Mouse (Mus musculus): ENCODE data around the gene Usp6nl. TPM values are rescaled to one million over a fixed set of nuclear protein-coding genes. Genes with fewer than 3 reads are reported as not detected.

Usp6nl gene
- polyA plus RNA-seq (2015; fragmentation: Nextera tagmentation; extraction: Ambion mirVana) = 9.4 TPM in 2 replicates

DNA sequence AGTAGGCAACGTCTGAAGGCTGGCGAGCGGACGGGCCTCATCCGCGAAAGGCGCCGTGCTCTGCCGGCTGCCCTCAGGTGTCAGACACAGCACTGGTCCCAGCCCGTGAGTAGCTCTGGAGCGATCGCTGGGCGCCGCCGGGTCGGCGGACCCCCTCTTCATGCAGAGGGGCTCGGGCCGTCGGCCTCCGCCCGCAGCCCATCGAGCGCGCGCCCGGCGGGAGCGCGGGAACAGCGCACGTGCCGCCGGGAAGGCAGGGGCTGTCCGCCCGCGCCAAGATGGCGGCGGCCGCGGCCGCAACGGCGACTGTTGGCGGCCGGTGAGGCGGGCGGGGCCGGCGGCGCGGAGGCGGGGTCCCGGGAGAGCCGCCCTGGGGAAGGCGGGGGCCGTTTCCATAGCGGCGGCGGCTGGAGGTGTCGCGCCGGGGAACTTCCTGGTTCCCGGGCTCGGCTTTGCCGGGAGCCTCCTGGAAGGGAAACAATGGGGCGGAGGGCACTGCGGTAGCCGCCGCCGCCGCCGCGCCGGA lies at the start of gene Usp6nl:
Gene Usp6nl (plus strand): TSS at position 292 of the 526 bp plus-strand sequence.
- Histone ChIP-seq H3K9ac (peak within 1 kb of the TSS; percentile 90), H3K9me3 (replicated peaks) (no peaks in the 10 kb centered on the region), H3K4me3 (replicated peaks) (peak within 1 kb of the TSS; percentile 96), H3K36me3 (no peaks in the 10 kb centered on the region), H3K27me3 (no peaks in the 10 kb centered on the region), H3K27ac (peak within 1 kb of the TSS; percentile 99), H3K4me2 (peak within 1 kb of the TSS; percentile 78), H3K4me1 (peaks cover 25% of the 10 kb centered on the region)
- ATAC-seq (replicated peaks; ENCODE audit: low FRiP score) = peak; percentile 92
- WGBS = under 1% methylated on average over 75 of the region's 75 CpGs

DNA sequence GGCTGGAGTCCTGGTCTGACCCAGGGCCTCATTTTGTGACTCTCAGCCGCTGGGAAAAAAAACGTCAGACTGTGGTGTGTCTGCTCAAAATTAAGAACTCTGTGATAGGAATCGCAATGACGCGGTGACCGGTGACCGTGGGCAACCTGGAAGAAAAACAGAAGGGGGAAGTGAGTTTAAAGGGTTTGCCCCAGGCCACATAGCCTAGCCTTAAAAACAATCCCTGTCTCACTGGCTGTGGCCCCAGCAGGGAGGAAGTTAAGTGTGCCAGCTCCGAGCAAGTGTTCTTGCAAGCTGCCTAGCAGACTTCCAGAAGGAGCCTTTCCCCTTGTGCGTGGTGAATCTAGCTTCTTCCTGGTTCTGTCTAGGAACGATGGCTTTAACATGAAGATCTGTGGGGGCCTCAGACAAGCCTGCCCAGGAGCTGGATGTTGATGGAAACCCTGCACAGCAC lies 49.0 kb upstream of the Usp6nl start:
- Histone ChIP-seq H3K4me2 (peak overlapping the region; percentile 39), H3K36me3 (no peaks in the 10 kb centered on the region), H3K27ac (peak overlapping the region; percentile 79), H3K9ac (no peak overlapping the region), H3K27me3 (no peaks in the 10 kb centered on the region), H3K9me3 (replicated peaks) (no peaks in the 10 kb centered on the region), H3K4me1 (peaks cover 11% of the 10 kb centered on the region), H3K4me3 (replicated peaks) (no peak overlapping the region)
- 19% methylated on average over 10 of the region's 10 CpGs for WGBS
- no peak; the same call in 1 of the 2 replicates for ATAC-seq (replicated peaks; ENCODE audit: low FRiP score)

DNA sequence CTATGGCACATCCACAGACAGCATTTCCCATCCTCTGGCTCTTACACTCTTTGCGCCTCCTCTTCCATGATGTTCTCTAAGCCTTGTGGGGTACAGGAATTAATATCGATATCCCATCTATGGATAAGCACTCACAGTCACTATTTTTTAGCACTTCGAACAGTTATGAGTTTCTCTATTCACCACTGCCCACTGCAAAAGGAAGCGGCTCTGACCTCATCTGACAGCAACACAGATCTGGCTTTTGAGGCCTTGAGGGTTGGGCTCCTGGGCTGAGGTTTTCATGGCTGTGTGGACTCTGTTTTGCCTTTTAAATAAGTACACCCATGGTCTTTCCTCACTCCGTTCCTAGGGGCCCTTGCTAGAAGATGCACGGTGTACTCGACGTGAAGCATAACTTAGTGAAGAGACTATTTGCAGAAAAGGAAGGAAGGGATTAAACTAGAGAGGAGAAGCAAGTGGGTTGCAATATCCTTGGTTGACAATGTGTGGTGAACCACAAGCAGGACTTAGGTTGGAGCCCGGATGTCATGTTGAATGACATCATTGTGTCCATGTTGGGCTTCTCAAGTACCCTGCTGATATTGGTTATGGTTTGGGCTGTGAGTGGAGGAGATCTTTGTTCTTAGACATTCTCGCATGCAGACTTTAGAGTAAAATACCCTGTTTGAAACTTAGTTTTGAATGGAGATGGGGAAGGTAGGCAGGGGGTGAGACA lies 43.5 kb upstream of the Usp6nl start:
- WGBS = 81% methylated on average over 10 of the region's 10 CpGs
- Histone ChIP-seq H3K36me3 (no peaks in the 10 kb centered on the region), H3K9ac (no peak overlapping the region), H3K9me3 (replicated peaks) (no peaks in the 10 kb centered on the region), H3K4me1 (peaks cover 10% of the 10 kb centered on the region), H3K4me3 (replicated peaks) (no peak overlapping the region), H3K4me2 (no peak overlapping the region), H3K27ac (no peak overlapping the region), H3K27me3 (no peaks in the 10 kb centered on the region)
- ATAC-seq (replicated peaks; ENCODE audit: low FRiP score) = no peak

DNA sequence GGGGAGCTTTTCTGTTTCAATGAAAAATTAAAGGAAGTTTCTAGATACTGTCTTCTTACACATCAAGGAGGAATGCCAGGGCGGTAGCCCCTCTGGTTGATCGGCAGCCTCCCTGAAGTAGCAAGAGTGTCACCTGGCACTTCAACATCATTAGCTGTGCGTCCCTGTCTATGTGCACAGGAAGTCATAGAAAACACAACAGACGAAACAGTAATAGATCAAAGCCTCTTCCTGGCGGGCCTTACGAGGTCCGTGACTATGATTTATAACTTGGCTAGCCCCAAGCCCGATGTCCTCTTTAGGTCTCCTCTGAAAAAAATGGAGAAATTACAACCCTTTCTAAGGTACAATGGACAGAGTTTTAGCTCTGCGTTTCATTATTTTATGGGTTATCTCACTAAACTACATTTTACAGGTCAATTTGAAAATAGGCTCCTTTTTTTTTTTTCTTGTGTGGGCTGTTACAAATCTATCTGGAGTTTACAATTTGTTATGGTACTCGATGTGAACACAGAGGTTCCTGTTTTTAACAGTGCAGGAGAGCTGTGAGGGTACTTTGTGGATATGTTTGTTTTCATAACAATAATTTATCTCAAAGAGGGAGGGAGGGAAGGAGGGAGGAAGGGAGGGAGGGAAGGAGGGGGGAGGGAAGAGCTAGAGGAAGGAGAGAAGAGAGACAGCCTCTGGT lies 42.7 kb upstream of the Usp6nl start:
- Histone ChIP-seq H3K4me1 (peaks cover 7% of the 10 kb centered on the region), H3K4me3 (replicated peaks) (no peak overlapping the region), H3K4me2 (0 out of 2 replicates have a peak overlapping the region, but pooled peaks have one; percentile 15), H3K9me3 (replicated peaks) (no peaks in the 10 kb centered on the region), H3K27me3 (no peaks in the 10 kb centered on the region), H3K27ac (no peak overlapping the region), H3K9ac (no peak overlapping the region), H3K36me3 (no peaks in the 10 kb centered on the region)
- no peak for ATAC-seq (replicated peaks; ENCODE audit: low FRiP score)
- 10% methylated on average over 10 of the region's 10 CpGs for WGBS

DNA sequence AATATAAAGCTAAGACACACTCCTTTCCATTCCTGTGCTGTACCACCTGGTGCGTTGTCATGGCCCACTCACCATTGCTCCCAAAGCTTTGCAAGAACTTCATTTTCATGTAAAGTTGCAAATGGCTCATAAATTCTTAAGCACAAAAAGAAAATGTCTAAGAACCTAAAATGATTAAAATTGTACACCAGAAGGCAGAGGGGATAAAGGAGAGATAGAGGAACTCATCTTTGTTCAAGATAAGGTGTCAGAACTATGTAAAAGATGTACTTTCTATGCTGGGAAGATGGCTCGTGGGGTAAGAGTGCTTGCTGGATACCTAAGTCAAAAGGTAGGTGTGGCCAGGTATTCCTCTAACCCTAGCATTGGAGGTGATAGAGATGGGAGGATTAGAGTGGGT lies 38.9 kb upstream of the Usp6nl start:
- H3K27me3 ChIP-seq = no peaks in the 10 kb centered on the region
- H3K4me1 ChIP-seq = peaks cover 7% of the 10 kb centered on the region
- H3K4me2 ChIP-seq = no peak overlapping the region
- H3K27ac ChIP-seq = no peak overlapping the region
- 96% methylated on average over 2 of the region's 2 CpGs for WGBS
- H3K4me3 ChIP-seq (replicated peaks) = no peak overlapping the region
- ATAC-seq (replicated peaks; ENCODE audit: low FRiP score) = no peak
- H3K9ac ChIP-seq = no peak overlapping the region
- no peaks in the 10 kb centered on the region for H3K36me3 ChIP-seq
- no peaks in the 10 kb centered on the region for H3K9me3 ChIP-seq (replicated peaks)

DNA sequence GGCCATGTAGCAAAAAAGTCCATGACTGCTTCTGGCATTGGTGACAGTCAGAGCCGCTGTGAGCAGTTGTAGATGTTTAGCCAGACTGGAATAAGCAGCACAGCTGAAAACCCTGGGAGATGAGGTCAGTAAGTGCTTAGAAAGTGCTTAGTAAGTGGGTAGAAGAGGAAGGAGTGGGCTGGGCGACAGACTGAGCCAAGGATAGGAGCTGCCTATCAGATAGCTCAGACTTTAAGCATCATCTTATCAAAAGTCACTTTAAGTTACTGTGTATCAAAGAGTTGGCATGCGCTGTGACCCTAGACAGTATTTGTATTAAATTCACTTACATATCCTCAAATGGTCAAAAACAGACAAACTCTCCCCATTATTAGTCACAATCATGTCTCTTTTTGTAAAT lies 37.7 kb upstream of the Usp6nl start:
- Histone ChIP-seq H3K9ac (no peak overlapping the region), H3K4me3 (replicated peaks) (no peak overlapping the region), H3K9me3 (replicated peaks) (no peaks in the 10 kb centered on the region), H3K36me3 (no peaks in the 10 kb centered on the region), H3K4me2 (no peak overlapping the region), H3K4me1 (peaks cover 3% of the 10 kb centered on the region; the same call in 1 of the 2 replicates), H3K27ac (no peak overlapping the region), H3K27me3 (no peaks in the 10 kb centered on the region)
- 82% methylated on average over 3 of the region's 3 CpGs for WGBS
- ATAC-seq (replicated peaks; ENCODE audit: low FRiP score) = no peak

DNA sequence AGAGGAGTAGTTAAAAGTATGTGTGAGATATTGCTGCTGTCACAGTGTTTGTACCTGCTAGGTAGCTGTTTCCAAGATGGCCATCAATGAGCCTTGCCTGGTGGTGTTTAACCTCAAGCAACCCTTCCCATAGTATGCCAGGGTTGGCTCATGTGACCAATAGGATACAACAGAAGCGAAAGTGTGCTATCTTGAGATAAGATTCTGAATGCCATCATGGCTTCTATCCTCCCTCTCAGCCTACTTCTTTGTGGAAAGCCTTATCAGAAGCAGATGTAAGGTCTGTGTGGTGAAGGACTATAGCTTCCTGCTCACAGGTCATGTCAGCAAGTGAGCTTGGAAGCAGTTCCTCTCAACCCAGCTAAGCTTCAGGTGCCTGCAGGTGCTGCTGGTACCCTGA lies 36.7 kb upstream of the Usp6nl start:
- H3K27ac ChIP-seq = no peak overlapping the region
- ATAC-seq (replicated peaks; ENCODE audit: low FRiP score) = no peak
- no peak overlapping the region for H3K4me3 ChIP-seq (replicated peaks)
- 91% methylated on average over 1 of the region's 1 CpGs for WGBS
- H3K9ac ChIP-seq = no peak overlapping the region
- no peaks in the 10 kb centered on the region for H3K4me1 ChIP-seq
- H3K27me3 ChIP-seq = no peaks in the 10 kb centered on the region
- H3K36me3 ChIP-seq = no peaks in the 10 kb centered on the region
- H3K9me3 ChIP-seq (replicated peaks) = no peaks in the 10 kb centered on the region
- no peak overlapping the region for H3K4me2 ChIP-seq

DNA sequence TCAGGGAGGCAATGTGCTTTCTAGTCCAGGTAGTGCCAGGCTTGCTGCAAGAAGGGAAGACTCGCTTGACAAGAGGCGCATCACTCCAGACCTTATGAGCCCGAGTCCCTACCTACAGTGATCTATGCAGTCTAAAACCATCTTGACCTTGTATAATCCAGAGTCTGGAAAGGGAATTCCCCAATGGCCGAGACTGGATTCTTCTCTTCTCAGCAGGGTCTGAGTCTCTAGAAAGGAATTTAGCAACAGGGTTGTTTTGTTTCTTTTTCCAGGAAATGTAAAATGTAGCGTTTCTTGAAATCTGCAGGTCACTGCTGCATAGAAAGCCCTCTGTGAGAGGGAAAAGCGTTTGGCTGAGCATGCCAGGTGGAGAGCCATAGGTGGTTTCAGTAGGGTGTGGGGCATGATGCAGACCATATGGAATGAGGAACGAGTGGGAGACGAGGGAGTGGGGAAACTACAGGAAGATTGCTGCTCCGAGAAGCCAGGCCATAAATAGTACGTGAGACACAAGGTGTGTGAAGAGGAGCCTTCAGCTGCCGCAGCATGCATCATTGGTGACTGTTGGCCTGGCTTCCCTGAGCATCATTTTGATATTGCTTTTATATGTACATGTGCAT lies 28.5 kb upstream of the Usp6nl start:
- Histone ChIP-seq H3K4me3 (replicated peaks) (no peak overlapping the region), H3K9ac (no peak overlapping the region), H3K4me1 (no peaks in the 10 kb centered on the region), H3K4me2 (no peak overlapping the region), H3K36me3 (no peaks in the 10 kb centered on the region), H3K27me3 (no peaks in the 10 kb centered on the region), H3K9me3 (replicated peaks) (no peaks in the 10 kb centered on the region), H3K27ac (no peak overlapping the region)
- 66% methylated on average over 11 of the region's 11 CpGs for WGBS
- no peak for ATAC-seq (replicated peaks; ENCODE audit: low FRiP score)

DNA sequence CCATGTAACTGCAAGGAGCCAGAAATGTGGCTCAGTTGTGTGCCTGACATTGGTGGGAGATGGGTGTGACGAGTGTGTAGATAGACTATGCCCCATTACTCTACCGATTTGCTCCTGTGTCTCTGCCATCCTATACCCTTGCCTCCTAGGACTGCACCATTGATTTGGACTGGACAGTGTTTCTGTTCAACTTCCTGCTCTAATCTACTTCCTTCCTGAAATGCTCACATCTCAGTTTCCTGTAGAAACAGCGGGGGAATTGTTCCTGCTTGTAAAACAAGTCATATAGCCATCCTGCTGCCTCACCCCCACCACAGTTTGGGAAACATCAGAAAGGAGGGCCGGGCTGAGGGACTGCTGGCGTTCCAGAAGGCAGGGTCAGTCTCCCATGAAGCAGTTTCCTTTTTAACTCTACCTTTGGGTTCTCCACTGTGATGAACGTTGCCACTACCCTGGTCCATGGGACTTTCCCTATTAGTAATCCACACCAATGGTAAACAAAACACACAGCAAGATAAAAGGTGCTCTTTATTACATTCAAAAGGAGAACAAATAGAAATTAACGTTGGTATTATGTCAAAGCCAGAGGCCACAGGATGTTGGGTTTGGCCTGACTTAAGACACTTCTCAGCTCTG lies 27.4 kb upstream of the Usp6nl start:
- Histone ChIP-seq H3K4me3 (replicated peaks) (no peak overlapping the region), H3K4me2 (no peak overlapping the region), H3K27ac (peak overlapping the region; percentile 56; the same call in 1 of the 2 replicates), H3K36me3 (no peaks in the 10 kb centered on the region), H3K4me1 (no peaks in the 10 kb centered on the region), H3K27me3 (no peaks in the 10 kb centered on the region), H3K9me3 (replicated peaks) (no peaks in the 10 kb centered on the region), H3K9ac (no peak overlapping the region)
- ATAC-seq (replicated peaks; ENCODE audit: low FRiP score) = no peak
- 42% methylated on average over 7 of the region's 7 CpGs for WGBS

DNA sequence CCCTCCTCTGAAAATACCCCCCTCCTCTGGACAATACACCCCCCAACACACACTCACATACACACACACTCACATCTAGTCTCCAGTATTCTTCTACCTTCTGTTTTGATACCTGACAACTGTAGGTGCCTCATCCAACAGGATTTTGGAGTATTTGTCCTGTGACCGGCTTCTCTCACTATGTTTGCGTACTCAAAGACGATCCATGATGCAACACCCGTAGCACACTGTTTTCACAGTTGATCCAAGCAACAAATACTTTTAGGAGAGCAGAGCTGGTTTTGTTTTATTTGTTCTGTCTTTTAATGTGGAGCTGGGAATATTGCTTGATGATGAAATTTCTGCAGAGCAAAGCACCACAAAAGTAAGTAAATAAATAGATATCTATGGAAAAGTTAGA lies 17.7 kb upstream of the Usp6nl start:
- H3K27ac ChIP-seq = no peak overlapping the region
- no peak overlapping the region for H3K4me2 ChIP-seq
- no peaks in the 10 kb centered on the region for H3K4me1 ChIP-seq
- WGBS = 92% methylated on average over 4 of the region's 4 CpGs
- H3K9me3 ChIP-seq (replicated peaks) = no peaks in the 10 kb centered on the region
- no peaks in the 10 kb centered on the region for H3K27me3 ChIP-seq
- no peak overlapping the region for H3K4me3 ChIP-seq (replicated peaks)
- no peak overlapping the region for H3K9ac ChIP-seq
- ATAC-seq (replicated peaks; ENCODE audit: low FRiP score) = no peak
- no peaks in the 10 kb centered on the region for H3K36me3 ChIP-seq

DNA sequence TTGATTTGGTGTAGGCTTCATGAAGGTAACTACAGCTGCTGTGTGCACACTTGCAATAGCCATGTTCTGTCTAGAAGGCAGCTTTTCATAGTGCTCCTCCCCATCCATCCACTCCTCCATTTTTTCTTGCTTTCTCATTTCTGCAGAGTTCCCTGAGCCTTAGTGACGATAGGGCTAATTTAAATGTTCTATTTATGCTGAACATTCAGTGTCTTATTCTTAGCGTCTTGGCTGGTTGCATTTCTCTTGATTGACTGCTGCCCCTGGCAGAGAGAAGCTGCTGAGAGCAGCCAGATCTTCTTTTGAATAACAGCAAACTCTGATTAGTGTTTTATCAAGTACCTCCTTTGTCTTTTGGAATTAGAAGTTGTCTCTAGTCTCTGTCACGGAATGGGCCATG lies 15.6 kb upstream of the Usp6nl start:
- Histone ChIP-seq H3K4me2 (no peak overlapping the region), H3K36me3 (no peaks in the 10 kb centered on the region), H3K4me1 (no peaks in the 10 kb centered on the region), H3K27ac (no peak overlapping the region), H3K27me3 (no peaks in the 10 kb centered on the region), H3K4me3 (replicated peaks) (no peak overlapping the region), H3K9me3 (replicated peaks) (no peaks in the 10 kb centered on the region), H3K9ac (no peak overlapping the region)
- WGBS = 85% methylated on average over 3 of the region's 3 CpGs
- no peak for ATAC-seq (replicated peaks; ENCODE audit: low FRiP score)

Measured in kidney, embryonic 15.5 days (tissue).